Mouse (Mus musculus) retina, adult 2 months (tissue): ENCODE data around the gene Cand2.

Source experiments
- DNase-seq: peaks from one replicate; pipeline ENCODE4 v3.0.0-alpha.2; 2012; ENCODE audit warnings: low read depth, low spot score

Cand2 gene

DNA sequence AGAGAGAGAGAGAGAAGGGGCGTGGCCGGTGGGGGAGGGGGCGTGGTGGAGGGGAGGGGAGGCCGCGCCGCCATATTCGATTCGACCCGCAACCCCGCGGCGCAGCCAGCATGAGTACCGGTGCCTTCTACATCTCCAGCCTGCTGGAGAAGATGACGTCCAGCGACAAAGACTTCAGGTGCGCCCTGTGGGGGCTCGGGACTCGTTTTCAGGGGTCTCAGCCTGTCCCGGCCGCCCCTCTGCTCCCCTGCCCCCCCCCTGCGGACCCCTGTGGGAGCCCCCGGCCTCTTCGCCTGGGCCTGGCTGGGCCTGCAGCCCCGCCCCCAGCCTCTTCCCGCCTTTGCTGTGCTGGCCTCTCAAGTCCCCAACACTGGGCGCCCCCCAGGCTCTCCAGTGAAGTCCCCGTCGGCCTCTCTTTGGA lies at the start of gene Cand2:
Gene Cand2 (plus strand): TSS at position 38 of the 421 bp plus-strand sequence.
- DNase-seq, result no peak

DNA sequence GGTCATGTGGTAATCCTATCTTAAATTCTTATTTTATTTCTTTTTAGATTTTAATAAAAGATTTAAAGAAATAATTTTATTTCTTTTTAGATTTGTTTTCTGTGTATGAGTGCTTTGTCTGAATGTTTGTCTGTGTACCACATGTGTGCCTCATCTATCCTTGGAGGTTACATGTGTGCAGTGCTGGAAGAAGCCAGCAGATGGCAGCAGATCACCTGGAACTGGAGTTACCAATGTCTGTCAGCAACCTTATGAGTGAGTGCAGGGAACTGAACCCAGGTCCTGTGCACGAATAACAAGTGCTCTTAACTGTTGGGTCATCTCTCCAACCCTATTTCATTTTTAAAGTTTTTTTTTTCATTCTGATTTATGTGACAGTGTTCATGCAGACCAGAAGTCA lies 47.2 kb upstream of the Cand2 start:
- DNase-seq, result peak; percentile 18

DNA sequence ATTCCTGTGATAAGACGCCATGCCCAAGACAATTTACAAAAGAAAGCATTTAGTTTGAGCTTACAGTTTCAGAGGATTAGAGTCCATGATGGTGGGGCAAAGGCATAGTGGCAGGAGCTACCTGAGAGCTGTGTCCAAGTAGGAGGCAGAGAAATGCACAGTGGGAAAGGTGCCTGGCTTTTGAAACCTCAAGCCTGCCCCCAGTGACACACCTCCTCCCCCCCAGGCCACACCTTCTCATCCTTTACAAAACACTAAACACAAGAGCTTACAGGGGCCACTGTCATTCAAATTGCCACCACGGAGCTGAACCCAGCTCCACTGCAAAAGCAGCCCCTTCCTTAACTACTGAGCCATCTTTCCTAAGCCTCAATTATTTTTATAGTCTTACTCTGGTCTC lies 46.8 kb upstream of the Cand2 start:
- DNase-seq, result no peak

DNA sequence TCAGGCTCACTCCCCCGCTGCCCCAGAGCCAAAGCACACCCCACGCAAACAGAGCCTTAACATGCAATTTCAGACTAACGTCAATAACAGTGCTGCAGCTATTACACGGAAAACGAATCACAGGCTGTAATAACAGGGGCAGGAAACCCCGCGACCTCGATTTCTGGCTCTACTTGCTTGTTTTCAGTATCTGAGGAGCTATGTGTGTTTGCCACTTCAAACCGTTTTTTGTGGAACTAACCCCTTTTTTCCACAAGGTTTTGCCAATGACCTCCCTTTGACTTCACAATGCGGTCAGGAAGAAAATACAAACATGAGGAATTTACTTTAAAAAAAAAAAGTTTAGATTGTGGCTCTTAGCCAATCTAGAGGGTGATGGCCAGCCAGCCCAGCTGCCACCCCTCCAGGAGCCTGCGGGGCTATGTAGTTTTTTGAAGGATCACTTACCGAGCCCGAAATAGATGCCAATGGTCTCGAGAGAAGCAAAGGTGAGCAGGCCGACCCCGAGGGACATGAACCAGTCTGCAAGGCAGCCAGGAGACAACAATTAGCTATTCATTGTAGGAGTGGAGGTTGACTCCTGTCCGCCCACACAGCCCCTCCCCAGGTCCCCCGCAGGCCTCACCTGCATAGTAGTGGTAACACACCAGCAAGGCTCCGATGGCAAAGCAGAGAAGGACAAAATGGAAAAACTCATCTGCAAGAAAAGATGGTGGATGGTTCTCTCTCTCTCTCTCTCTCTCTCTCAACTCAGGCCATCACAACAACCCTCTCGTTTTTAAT lies 43.6 kb upstream of the Cand2 start:
- no peak for DNase-seq

DNA sequence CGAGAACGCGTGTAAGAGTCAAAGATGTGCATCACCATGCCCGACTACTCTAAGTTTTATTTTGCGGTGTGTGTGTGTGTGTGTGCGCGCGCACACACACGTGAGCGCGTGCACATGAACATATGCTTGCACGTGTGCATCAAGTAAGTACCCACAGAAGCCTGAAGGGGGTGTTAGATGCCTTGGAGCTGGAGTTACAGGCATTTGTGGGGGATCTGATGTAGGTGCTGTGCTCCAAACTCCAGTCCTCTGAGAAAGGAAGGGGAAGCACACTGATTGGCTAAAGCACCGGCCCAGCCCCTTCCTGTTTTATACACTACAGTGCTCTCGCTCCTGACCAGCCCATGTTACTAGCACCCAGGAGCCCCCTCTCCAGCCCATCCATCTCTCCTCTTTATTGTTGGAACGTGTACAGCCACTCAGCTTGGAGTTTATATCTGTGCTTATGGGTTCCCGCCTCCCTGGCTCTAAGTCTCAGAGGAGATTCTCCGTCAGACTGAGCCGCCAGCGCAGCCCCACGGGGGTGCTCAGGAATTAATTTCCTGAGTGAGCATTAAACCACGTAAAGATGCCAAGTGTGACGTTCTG lies 41.9 kb upstream of the Cand2 start:
- DNase-seq, result no peak

DNA sequence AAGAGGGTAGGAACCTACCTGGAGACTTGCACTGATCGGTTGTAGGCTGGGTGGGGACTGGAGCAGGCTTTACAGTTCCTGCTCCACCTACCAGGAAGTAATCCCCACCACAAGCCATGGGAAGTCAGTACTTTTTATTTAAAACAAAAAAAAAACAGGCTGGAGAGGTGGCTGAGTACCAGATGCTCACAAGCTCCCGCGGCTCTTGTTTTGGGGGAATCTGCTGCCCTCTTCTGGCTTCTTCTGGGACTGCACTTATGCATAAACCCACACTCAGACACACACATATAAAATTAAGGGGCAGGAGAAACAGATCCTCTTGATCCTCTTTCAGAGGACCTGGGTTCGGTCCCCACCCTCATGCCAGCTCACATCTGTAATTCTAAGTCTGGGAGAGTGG lies 39.4 kb upstream of the Cand2 start:
- no peak for DNase-seq

DNA sequence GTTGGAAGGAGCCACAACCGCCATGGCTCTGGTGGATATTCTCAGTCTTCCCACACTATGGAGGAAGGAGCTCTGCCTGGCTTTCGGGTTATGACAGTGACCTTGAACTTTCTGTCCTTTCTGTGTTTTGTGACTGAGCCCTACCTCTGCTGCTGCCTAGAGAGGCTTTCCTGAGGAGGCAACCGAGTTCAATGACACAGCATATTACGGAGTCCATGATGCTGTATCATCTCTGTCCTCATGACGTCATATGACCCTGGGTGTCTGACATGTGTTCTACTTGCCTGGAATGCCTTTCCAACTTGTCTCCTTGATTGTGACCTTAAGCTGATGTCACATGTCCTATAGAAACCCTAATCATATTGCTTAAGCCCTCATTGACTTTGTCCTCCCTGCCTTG lies 35.3 kb upstream of the Cand2 start:
- DNase-seq, result no peak

DNA sequence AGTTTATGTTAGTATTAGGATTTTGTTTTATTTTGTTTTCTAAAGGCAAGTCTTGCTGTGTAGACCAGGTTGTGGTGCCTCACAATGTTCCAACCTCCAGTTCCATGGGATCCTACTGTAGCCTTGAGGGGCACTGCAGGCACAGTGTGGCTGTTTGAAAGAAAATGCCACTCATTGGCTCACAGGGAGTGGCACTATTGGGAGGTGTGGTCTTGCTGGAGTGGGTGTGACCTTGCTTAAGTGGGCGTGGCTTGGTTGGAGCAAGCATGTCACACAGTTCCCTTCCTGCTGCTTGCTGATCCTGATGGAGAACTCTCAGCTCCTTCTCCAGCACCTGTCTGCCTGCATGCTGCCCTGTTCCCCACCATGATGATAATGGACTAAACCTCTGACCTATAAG lies 30.8 kb upstream of the Cand2 start:
- DNase-seq, result no peak

DNA sequence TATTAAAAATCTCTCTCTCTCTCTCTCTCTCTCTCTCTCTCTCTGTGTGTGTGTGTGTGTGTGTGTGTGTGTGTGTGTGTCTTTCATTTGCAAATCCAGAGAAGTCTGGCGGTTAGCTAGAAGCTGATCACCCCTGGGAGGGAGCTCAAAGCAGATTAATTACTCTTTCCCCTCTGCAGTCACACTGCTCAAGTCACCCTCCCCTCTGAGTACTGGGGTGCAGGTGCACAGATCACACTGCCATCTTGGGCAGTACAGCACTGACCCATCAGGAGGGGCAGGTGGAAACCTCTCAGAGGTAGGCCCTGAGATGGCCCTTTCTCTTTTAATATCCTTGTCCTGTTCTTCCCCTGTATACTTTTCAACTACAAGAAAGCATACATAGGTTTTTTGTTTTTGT lies 28.0 kb upstream of the Cand2 start:
- DNase-seq, result peak; percentile 25

DNA sequence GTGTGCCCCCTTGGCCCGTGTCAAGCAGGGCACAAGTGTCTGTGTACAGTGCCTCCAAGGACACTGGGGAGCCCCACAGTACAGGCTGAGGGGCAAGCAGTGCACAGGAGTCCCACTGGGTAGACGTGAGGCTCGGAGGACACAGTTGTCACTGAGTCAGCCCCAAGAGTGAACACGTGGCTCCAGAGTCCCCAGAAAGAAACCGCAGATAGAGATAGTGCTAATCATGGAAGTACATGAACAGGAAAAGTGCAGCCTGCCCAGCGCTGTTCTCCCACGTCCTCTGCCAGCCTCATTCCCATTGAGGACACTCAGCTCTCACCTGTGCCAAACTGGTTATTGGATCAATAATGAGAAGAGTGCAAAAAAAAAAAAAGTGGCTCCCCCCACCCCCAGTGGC lies 18.8 kb upstream of the Cand2 start:
- DNase-seq, result no peak

DNA sequence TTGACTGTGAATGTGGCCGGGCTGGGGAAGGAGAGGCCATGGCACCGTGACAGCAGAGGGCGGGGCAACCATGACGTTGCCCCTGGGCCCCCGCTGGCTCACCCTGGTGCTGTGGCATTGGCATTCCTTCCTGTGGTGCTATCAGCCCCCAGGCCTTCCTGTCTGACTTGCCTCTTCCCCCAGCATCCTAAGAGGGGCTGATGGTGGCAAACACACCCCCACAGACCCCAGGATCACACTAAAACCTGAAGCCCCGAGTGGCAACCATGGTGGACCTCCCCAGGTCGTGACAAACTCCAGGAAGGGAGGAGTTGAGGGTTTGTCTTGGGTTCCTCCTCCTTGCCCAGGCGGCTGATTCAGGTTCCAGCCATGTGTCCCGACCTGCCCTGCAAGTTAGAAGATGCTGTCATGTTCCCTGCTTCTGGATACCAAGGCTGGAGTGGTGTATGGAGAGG lies 15.3 kb upstream of the Cand2 start:
- DNase-seq, result no peak

DNA sequence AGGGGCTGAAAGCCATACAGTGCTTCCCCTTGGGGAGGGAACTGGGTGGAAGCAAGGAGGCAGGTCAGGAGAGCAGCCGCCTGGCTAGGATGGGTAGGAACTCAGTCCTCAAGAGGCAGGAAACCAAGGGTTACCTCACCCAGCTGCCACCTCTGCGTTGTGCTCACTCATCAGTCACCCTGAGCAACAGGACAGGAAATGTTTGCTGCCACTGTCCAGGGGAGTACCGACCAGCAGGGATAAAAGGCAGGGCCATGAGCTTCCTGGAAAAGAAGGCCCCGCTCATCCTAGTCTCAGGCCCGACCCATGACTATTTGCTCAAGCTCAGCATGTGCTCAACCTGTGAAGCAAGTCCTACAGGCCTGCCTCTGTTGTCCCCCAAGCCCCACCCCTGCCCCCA lies 14.9 kb upstream of the Cand2 start:
- DNase-seq, result no peak

DNA sequence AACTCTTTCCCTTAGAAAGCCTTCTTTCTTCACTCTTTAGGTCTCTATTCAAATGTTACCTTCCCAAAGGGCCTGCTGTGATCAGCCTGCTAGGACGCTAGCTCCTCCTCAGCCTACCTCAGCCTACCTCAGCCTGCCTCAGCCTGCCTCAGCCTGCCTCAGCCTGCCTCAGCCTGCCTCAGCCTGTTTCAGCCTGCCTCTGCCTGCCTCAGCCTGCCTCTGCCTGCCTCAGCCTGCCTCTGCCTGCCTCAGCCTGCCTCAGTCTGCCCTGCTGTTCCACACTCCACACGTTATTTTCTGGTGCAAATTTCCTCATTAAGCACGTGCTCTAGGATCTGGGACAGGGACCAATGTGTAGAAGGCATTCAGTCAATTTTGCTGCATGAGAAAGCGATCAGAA lies 14.2 kb upstream of the Cand2 start:
- DNase-seq, result no peak

DNA sequence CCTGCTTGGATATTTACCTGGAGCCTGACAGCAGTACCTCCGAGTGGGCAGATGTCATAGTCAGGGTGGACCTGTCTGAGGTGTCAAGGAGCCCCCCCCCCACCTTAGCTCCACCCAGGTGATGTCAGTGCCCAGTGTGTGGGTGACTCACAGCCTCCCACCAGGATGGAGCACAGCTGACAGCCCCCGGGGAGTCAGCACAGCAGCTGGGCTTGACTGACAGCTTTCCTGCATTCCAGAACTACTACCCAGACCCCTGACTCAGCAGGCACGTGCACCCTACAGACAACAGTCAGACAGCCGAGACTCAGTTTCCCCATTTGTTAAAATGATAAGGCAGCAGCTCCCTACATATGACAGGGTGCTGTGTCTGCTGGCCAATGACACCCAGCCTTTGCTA lies 13.4 kb upstream of the Cand2 start:
- DNase-seq, result no peak

DNA sequence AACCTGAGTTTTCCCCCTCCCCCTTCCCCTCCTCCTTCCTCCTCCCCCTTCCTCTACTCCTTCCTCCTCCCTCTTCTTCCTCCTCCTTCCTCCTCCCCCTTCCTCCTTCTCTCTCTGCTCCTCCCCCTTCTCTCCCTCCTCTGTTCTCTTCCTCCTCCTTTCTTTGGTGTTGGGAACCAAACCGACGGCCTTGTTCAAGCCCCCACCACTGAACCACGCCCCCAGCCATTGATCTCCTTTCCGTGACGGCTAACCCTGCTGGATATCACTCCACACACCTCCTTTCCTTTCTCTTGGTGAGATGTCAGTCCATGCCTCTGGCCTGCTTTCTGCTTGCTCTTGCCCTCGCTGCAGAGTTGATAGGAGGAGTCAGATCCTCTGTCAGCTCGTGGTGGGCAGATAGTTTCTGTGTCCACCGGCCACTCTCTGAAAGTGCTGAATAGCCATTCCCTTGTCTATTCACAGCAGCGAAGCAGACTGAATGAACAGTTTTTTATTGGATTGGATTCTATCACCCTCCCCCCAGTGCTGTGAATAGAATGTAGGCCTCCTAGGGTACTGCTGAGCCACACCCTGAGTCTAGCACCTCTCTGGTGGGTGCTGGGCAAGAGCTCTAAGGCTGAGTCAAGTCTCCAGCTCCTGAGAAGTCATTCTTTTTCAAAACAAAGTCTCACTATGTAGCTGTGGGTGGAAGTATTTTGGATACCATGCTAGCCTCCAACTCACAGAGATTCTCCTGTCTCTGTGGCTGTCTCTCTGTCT lies 12.2 kb upstream of the Cand2 start, which contains the start of gene Tmem40:
Gene Tmem40 (minus strand): TSS at position 416 of the 762 bp plus-strand sequence.
- DNase-seq, result no peak

DNA sequence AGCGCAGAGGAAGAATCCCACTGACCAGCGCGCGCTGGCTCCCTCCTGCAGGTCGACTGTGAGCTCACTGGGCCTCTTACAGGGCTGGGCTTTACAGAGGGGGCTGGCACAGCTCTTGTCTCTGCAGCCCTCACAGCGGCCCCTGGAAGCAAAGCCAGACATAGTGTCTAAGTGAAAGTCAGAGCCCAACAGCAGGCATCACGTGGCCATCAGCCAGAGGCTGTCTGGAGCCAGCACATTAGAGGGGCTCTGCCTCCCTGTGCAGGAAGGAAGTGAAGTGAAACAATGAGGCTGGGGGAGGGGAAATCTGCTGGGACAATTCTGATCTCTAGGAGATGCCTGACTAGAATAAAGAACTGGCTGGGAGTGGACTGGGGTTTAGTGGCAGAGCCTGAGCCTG lies 10.2 kb upstream of the Cand2 start:
- no peak for DNase-seq

DNA sequence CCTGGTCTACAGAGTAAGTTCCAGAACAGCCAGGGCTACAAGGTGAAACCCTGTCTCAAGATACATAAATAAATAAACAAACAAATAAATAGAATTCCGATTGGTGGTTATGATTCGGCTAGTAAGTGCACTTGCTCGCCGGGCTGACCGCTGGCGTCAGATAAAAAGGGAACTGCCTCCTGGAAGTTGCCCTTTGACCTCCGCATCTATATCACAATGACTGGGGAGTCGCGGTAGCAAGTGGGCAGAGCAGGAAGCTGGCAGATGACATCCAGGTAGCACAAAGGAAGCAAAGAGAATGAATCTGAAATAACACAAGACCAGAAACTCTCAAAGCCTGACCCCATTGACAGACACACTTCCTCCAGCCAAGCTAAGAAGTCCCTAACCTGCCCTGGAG lies 7.0 kb upstream of the Cand2 start:
- DNase-seq, result no peak

DNA sequence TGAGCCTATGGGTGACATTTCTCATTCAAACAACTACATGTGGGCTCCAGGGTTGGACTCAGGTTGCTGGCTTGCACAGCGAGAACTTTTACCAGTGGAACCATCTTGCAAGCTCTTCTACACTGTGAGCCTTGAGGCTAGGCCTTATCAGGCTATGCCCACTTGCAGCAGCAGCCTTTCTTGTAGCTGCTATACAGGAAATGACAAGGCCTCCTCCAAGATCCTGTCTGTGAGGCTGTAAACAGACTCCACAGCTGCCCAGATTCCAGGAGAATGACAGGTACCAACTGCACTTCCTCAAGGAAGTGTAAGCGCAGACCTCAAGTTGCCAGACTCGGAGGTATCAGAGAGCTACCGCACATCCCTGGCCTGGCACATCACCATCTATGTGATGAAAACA lies 6.1 kb upstream of the Cand2 start:
- DNase-seq, result no peak

DNA sequence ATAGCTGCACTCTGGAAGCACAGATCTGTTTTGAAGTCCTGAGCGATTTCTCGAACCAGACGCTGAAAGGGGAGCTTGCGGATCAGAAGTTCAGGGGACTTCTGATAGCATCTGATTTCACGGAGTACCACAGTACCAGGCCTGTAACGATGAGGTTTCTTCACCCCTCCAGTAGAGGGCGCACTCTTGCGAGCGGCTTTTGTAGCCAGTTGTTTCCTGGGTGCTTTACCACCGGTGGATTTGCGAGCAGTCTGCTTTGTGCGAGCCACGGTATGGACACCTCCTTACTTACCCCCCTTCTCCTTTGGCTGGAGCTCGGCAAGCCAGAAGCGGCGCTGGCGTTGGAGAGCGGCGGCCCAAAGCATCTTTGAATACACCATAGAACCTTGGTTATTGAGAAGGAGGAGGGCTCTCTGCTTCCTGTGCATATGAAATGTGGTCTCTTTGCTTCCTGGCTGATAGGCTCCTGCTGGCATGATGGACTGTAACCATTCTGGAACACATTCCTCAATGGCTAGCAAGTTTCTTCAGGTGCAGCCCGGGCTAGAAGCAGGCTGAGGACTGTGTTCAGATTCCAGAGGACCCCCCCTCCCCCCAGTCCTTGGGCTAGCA lies 4.2 kb upstream of the Cand2 start:
- no peak for DNase-seq

DNA sequence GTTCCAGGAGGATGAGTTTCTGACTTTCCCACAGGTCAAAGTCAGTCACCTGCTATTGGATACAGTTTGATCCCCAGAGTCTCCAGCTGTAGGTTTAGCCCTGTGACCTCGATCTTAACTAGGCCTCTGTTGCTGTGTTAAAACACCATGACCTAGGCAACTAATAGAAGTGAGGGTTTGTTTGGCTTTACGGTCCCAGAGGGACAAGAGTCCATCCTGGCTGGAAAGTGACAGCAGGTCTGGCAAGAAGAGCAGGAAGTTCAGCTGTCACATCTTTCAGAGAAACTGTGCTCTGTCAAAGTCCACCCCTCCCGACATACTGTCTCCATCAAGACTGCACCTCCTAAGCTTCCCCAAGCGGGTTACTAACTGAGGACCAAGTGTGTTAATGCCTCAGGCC lies 3.5 kb upstream of the Cand2 start:
- DNase-seq, result no peak

DNA sequence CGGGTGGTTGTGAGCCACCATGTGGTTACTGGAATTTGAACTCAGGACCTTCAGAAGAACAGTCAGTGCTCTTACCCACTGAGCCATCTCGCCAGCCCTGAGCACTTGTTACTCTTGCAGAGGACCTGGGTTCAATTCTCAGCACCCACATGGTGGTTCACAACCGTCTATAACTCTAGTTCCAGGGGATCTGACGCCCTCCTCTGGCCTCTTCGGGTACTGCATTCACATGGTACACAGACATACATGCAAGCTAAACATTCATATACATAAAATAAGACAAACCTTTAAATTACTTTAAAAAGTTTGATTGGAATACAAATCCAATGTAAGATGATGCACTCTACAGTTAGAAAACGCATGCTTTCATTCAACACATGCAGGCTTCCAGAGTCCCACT lies 2.1 kb upstream of the Cand2 start:
- DNase-seq, result no peak

DNA sequence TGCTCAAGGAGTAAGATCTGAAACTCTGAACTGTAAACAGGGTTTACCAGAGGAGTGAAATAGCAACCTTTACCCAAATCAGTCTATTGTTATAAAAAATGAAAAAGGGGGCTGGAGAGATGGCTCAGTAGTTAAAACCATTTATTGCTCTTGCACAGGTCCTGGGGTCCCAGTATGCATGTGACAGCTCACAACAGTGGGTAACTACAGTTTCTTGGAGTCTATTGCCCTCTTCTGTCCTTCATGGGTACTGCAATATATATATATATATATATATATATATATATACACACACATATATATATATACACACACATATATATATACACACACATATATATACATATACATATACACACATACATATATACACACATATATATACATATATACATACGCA lies 1.7 kb upstream of the Cand2 start:
- no peak for DNase-seq
